Mouse (Mus musculus) heart, postnatal 0 days (tissue): Measurements from ENCODE around the gene Zfp672. TPM values are rescaled to one million over a fixed set of nuclear protein-coding genes. Genes with fewer than 3 reads are reported as not detected.
"Not testable (repeated sequence)": the region's sequence is repeated elsewhere in the genome, so short reads cannot be mapped to it uniquely, and the experiment has no call there.

Experiments used
- ATAC-seq: fragments of 200-750 bp; cut with Nextera tagmentation; 2 replicates; pipeline ENCODE4 v1.8.0; 2017; ENCODE audit warnings: low read depth, moderate number of reproducible peaks, moderate library complexity; ENCODE audit not compliant: insufficient read depth
- DNase-seq: peaks from one replicate; pipeline ENCODE4 v3.0.0-alpha.2; 2016; ENCODE audit warnings: low spot score
- H3K27ac ChIP-seq: fragments of 300-500 bp; sonication (generic); 2 replicates; pipeline ENCODE4 v1.5.1; 2014; ENCODE audit warnings: low read depth, mild to moderate bottlenecking
- H3K27me3 ChIP-seq: fragments of 300-500 bp; sonication (generic); 2 replicates; pipeline ENCODE4 v1.6.1; 2014; ENCODE audit warnings: low read length, mixed read lengths; ENCODE audit not compliant: control insufficient read depth, insufficient read depth
- H3K36me3 ChIP-seq: fragments of 300-500 bp; sonication (generic); replicated peaks from 2 replicates; pipeline ENCODE4 v1.6.1; 2014; ENCODE audit warnings: low read length, mixed read lengths; ENCODE audit not compliant: control insufficient read depth, insufficient read depth
- H3K4me1 ChIP-seq: fragments of 300-500 bp; sonication (generic); 2 replicates; pipeline ENCODE4 v1.6.1; 2014; ENCODE audit warnings: antibody characterized with exemption; ENCODE audit not compliant: control insufficient read depth, insufficient read depth
- H3K4me2 ChIP-seq: fragments of 300-500 bp; sonication (generic); 2 replicates; pipeline ENCODE4 v1.6.1; 2014; ENCODE audit warnings: low read depth, mild to moderate bottlenecking, low read length, moderate library complexity
- H3K4me3 ChIP-seq: fragments of 300-500 bp; sonication (generic); 2 replicates; pipeline ENCODE4 v1.5.1; 2014; ENCODE audit warnings: low read depth, low read length
- H3K9ac ChIP-seq: fragments of 300-500 bp; sonication (generic); replicated peaks from 2 replicates; pipeline ENCODE4 v1.6.1; 2014; ENCODE audit warnings: low read depth, low read length, mixed read lengths
- H3K9me3 ChIP-seq: fragments of 300-500 bp; sonication (generic); replicated peaks from 2 replicates; pipeline ENCODE4 v1.6.1; 2016; ENCODE audit warnings: low read length; ENCODE audit not compliant: control insufficient read depth
- CTCF ChIP-seq: IDR thresholded peaks from 2 replicates; pipeline ENCODE4 v1.5.1; 2016; ENCODE audit warnings: antibody characterized with exemption, control low read depth, low read depth
- EP300 ChIP-seq: IDR thresholded peaks from 2 replicates; pipeline ENCODE4 v1.6.1; 2016; ENCODE audit warnings: antibody characterized with exemption, low read depth
- WGBS: fragments of 180-500 bp; shearing (Covaris S2); extraction: QIAGEN DNeasy Blood & Tissue Kit; methylation state at CpG from one replicate; pipeline ENCODE4 v1.1.7; 2014; 5-methylcytosine and 5-hydroxymethylcytosine counted together
- polyA plus RNA-seq: library from polyadenylated mRNA; unstranded; fragments of >200 nt; fragmentation: Nextera tagmentation; extraction: Ambion mirVana; gene quantifications from 2 replicates; pipeline ENCODE4 v1.2.1, GENCODE M21; 2015
- total RNA-seq: library from RNA; depleted of rRNA; stranded (reverse); fragments of >200 nt; gene quantifications from 2 replicates; pipeline ENCODE4 v1.2.3, GENCODE M21; 2014; ENCODE audit warnings: low replicate concordance

Gene Zfp672
- total and polyA plus RNA-seq, 2 experiments from 2014 or later = 31.4 to 60.8 TPM

DNA sequence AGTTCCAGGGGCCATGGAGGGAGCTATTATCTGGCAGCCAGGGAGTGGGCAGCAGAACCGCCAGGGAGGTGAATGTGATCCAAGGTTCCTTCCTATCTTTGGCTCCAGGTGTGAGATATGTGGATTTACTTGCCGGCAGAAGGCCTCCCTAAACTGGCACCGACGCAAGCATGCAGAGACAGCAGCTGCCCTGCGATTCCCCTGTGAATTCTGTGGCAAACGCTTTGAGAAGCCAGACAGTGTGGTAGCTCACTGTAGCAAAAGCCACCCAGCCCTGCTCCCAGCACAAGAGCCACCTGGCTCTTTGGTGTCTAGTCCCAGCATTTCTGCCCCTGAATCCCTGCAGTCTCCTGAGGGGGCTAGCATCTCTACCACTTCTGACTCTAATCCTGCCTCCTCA is 16.1 kb downstream of the Zfp672 start:
- ATAC-seq (no peak), DNase-seq (no peak)
- no peak overlapping the region for H3K4me2 ChIP-seq
- TF ChIP-seq CTCF (no peak), EP300 (no peak)
- no peak overlapping the region for H3K27ac ChIP-seq
- H3K4me3 ChIP-seq = no peak overlapping the region
- no peak overlapping the region for H3K9ac ChIP-seq
- no peaks in the 10 kb centered on the region for H3K4me1 ChIP-seq
- H3K27me3 ChIP-seq = no peaks in the 10 kb centered on the region
- WGBS = 53% methylated on average over 6 of the region's 6 CpGs
- H3K36me3 ChIP-seq = peaks cover 32% of the 10 kb centered on the region
- H3K9me3 ChIP-seq = no peaks in the 10 kb centered on the region

DNA sequence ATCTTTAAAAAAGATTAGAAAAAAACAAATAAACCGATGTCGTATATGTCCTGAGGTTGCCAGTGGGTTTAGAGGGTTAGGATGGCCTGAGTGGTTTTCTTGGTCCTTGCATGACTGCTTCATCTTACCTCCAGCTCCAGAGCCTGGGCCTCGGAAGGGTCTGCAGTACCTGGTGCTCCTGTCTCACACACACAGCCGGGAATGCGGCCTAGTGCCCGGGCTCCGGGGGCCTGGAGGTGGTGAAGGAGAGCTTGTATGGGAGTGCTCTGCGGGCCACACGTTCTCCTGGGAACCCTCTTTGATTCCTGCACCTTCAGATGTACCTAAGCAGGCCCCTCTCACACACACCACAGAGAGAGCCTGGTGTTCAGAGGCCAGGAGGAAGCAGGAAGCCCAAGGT is 21.5 kb downstream of the Zfp672 start:
- no peaks in the 10 kb centered on the region for H3K36me3 ChIP-seq
- no peak overlapping the region for H3K9ac ChIP-seq
- DNase-seq (no peak), ATAC-seq (no peak)
- H3K4me3 ChIP-seq = no peak overlapping the region
- H3K27ac ChIP-seq = no peak overlapping the region
- no peaks in the 10 kb centered on the region for H3K27me3 ChIP-seq
- TF ChIP-seq CTCF = no peak
- TF ChIP-seq EP300 = no peak
- 95% methylated on average over 9 of the region's 9 CpGs for WGBS
- no peak overlapping the region for H3K4me2 ChIP-seq
- no peaks in the 10 kb centered on the region for H3K9me3 ChIP-seq
- H3K4me1 ChIP-seq = peaks cover 9% of the 10 kb centered on the region

DNA sequence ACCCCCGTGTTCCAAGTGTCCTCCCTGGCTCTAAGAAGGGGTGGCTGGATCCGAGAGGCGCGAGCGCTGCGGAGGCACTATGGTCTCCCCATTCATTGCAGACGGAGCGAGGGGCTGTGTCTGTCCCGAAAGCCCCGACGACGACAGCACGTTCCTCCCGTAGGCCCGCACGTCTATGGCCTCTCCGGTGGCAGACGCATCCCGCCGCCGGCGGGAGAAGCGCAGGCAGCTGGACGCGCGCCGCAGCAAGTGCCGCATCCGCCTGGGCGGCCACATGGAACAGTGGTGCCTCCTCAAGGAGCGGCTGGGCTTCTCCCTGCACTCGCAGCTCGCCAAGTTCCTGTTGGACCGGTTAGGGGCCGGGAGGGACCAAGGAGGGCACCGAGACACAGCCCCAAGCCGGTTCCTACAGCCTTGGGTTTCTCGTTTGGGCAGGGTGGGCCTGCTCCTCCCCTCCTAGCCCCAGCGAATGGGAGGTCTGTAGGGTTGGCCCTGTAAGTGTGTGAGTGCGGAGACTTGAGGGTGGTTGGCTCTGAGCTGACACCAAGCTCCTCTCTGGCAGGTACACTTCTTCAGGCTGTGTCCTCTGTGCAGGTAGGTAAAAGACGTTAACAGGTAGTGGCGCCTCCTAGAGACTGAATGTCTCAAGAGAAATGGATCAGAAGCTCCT is 22.6 kb downstream of the Zfp672 start:
- H3K9me3 ChIP-seq = no peaks in the 10 kb centered on the region
- DNase-seq (no peak), ATAC-seq (peak; percentile 22)
- no peaks in the 10 kb centered on the region for H3K27me3 ChIP-seq
- peak overlapping the region; percentile 38 for H3K9ac ChIP-seq
- WGBS = under 1% methylated on average over 41 of the region's 42 CpGs
- H3K4me2 ChIP-seq = peak overlapping the region; percentile 83
- TF ChIP-seq CTCF = no peak
- no peak for TF ChIP-seq EP300
- H3K27ac ChIP-seq = no peak overlapping the region
- peaks cover 11% of the 10 kb centered on the region for H3K4me1 ChIP-seq
- H3K4me3 ChIP-seq = peak overlapping the region; percentile 45
- no peaks in the 10 kb centered on the region for H3K36me3 ChIP-seq

DNA sequence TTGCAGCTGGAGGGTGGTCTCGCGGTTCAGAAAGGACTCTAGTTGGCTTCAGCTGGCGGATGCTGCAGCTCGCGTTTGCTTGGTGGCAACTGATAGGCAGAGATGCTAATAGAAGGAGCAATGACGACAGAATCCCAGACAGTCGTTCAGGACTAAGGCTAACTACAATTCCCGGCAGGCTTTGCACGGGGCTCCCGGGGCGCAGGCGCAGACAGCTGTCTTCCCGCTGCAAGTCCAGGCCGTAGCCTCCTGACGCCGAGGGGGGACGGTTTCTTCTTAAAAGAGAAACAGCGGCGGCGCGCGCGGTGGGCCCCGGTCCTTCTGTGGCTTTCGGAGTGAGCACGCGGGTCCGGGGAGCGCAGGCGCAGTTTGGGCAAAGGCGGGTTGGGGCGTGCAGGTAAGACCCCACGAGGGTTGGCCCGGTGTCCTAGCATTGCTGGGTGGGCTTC is 23.3 kb downstream of the Zfp672 start, which contains the start of gene Zfp692:
Gene Zfp692, plus strand, starts transcription at position 210 of the 449 bp plus-strand sequence.
- H3K27ac ChIP-seq = no peak within 1 kb of the TSS
- TF ChIP-seq CTCF (no peak), EP300 (no peak)
- no peaks in the 10 kb centered on the region for H3K27me3 ChIP-seq
- H3K9ac ChIP-seq = peak within 1 kb of the TSS; percentile 38
- under 1% methylated on average over 34 of the region's 34 CpGs for WGBS
- peak within 1 kb of the TSS; percentile 83 for H3K4me2 ChIP-seq
- peak within 1 kb of the TSS; percentile 45 for H3K4me3 ChIP-seq
- peaks cover 11% of the 10 kb centered on the region for H3K4me1 ChIP-seq
- DNase-seq (peak; percentile 94), ATAC-seq (peak; percentile 61)
- H3K36me3 ChIP-seq = no peaks in the 10 kb centered on the region
- no peaks in the 10 kb centered on the region for H3K9me3 ChIP-seq

DNA sequence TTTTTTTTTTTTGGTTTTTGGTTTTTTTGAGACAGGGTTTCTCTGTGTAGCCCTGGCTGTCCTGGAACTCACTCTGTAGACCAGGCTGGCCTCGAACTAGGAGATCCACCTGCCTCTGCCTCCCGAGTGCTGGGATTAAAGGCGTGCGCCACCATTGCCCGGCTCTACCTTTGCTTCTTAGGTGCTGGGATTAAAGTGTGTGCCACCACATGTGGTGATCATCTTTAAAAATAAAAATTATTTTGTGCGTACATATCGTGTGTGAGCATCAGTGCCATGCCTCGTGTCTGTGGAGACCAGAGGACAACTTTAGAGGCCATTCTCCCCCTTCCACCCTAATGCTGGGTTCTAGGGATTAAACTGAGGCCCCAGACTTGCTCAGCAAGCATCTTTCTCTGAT is 24.8 kb downstream of the Zfp672 start:
- not testable (repeated sequence) for H3K27ac ChIP-seq, H3K27me3 ChIP-seq, H3K4me2 ChIP-seq, ATAC-seq, H3K4me3 ChIP-seq, H3K9me3 ChIP-seq, H3K9ac ChIP-seq, H3K36me3 ChIP-seq, DNase-seq
- peaks cover 11% of the 10 kb centered on the region for H3K4me1 ChIP-seq
- 90% methylated on average over 8 of the region's 8 CpGs for WGBS

DNA sequence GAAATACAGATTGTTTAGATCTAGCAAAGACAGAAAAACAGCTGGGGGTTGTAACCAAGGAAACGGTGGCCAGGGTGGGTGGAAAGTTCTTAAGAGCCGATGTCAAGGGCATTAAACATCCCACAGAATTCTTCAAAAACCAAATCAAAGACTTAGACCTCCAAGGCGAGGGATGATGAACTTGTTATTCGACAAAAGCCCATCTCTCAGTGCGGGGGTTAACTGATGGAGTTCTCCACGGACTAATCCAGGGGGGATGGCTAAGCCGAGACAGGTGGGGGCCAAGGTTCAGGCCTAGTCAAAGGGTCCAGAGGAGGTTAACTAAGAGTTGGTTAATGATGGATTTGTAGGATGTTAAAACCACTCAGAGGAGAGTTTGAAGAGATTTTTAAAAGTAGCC is 26.5 kb downstream of the Zfp672 start:
- no peak overlapping the region for H3K27ac ChIP-seq
- TF ChIP-seq EP300 (no peak), CTCF (no peak)
- H3K4me3 ChIP-seq = no peak overlapping the region
- no peak overlapping the region for H3K9ac ChIP-seq
- DNase-seq (no peak), ATAC-seq (no peak)
- WGBS = 50% methylated on average over 7 of the region's 7 CpGs
- no peaks in the 10 kb centered on the region for H3K27me3 ChIP-seq
- no peaks in the 10 kb centered on the region for H3K36me3 ChIP-seq
- H3K9me3 ChIP-seq = no peaks in the 10 kb centered on the region
- H3K4me1 ChIP-seq = peaks cover 11% of the 10 kb centered on the region
- H3K4me2 ChIP-seq = peak overlapping the region; percentile 23; the same call in 1 of the 2 replicates
